Mouse (Mus musculus) stomach, embryonic 16.5 days (tissue): ENCODE measurements around the gene A830018L16Rik. TPM values are rescaled to one million over a fixed set of nuclear protein-coding genes. Genes with fewer than 3 reads are reported as not detected.

Source experiments
- ATAC-seq: fragments of 200-750 bp; cut with Nextera tagmentation; 2 replicates; pipeline ENCODE4 v1.8.0; 2017; ENCODE audit warnings: moderate number of reproducible peaks, moderate TSS enrichment; ENCODE audit not compliant: insufficient read depth, low FRiP score
- H3K27ac ChIP-seq: fragments of 300-500 bp; sonication (generic); 2 replicates; pipeline ENCODE4 v1.5.1; 2014; ENCODE audit warnings: low read length
- H3K27me3 ChIP-seq: fragments of 300-500 bp; sonication (generic); 2 replicates; pipeline ENCODE4 v1.6.1; 2014; ENCODE audit warnings: low read length, control low read depth, mixed read lengths; ENCODE audit not compliant: control insufficient read depth, insufficient read depth
- H3K36me3 ChIP-seq: fragments of 300-500 bp; sonication (generic); 2 replicates; pipeline ENCODE4 v1.6.1; 2014; ENCODE audit warnings: low read length; ENCODE audit not compliant: control insufficient read depth, insufficient read depth
- H3K4me1 ChIP-seq: fragments of 300-500 bp; sonication (generic); 2 replicates; pipeline ENCODE4 v1.6.1; 2014; ENCODE audit warnings: low read length, control low read depth, mixed read lengths; ENCODE audit not compliant: control insufficient read depth, insufficient read depth
- H3K4me2 ChIP-seq: fragments of 300-500 bp; sonication (generic); 2 replicates; pipeline ENCODE4 v1.6.1; 2014; ENCODE audit warnings: low read depth, low read length, mixed read lengths
- H3K4me3 ChIP-seq: fragments of 300-500 bp; sonication (generic); replicated peaks from 2 replicates; pipeline ENCODE4 v1.5.1; 2014; ENCODE audit warnings: mild to moderate bottlenecking, low read length
- H3K9ac ChIP-seq: fragments of 300-500 bp; sonication (generic); 2 replicates; pipeline ENCODE4 v1.6.1; 2014; ENCODE audit warnings: low read length
- H3K9me3 ChIP-seq: fragments of 300-500 bp; sonication (generic); replicated peaks from 2 replicates; pipeline ENCODE4 v1.6.1; 2016; ENCODE audit warnings: low read length, control low read depth; ENCODE audit not compliant: control insufficient read depth
- WGBS: fragments of 180-500 bp; shearing (Covaris S2); extraction: QIAGEN DNeasy Blood & Tissue Kit; methylation state at CpG from one replicate; pipeline ENCODE4 v1.1.7; 2014; 5-methylcytosine and 5-hydroxymethylcytosine counted together
- polyA plus RNA-seq: library from polyadenylated mRNA; unstranded; fragments of >200 nt; fragmentation: Nextera tagmentation; extraction: Ambion mirVana; gene quantifications from 2 replicates; pipeline ENCODE4 v1.2.1, GENCODE M21; 2015

The A830018L16Rik gene
- polyA plus RNA-seq, 1 experiment from 2014 or later, result 12.9 TPM

DNA sequence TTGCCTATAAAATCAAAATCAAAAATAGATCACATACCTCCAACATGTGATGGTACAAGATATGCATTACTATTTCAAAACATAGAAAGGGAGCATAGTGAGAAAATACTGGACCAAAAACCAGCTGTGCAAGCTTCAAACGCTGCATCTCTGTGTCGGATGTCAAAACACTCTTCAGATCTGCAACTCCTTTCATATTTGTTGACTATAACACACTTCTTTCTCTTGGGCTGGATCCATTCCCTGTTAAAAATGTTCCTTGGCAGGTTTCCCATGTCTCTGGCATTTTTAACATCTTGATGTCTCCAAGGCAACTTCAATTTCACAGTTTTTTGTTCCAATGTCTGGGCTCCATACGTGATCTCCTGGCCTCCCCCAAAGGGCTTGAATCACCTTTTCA, 481.8 kb downstream of the A830018L16Rik start:
- Histone ChIP-seq H3K4me2 (no peak overlapping the region), H3K4me3 (no peak overlapping the region), H3K9me3 (no peaks in the 10 kb centered on the region), H3K36me3 (no peaks in the 10 kb centered on the region), H3K9ac (no peak overlapping the region), H3K27ac (no peak overlapping the region), H3K4me1 (peaks cover 5% of the 10 kb centered on the region; the same call in 1 of the 2 replicates), H3K27me3 (no peaks in the 10 kb centered on the region)
- ATAC-seq, result no peak
- 35% methylated on average over 3 of the region's 3 CpGs for WGBS

DNA sequence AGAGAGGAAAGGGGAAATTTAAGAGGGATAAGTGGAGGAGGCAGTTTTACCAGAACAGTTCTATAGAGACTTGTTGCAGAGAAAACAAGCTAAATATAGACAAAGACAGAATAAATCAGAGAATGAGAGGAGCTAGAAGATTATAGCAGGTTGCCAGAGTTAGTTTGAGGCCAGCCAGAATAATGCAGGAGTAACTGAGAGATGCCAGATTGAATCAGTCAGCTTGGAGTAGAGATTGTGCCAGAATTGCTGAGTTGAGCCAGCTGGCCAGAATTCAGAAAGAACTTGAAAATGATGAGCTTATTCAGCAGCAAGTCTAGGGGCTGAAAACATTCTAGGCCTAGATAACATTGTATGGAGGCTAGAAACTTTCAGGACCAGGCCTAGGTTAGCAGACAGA, 502.0 kb downstream of the A830018L16Rik start:
- Histone ChIP-seq H3K4me2 (no peak overlapping the region), H3K4me3 (no peak overlapping the region), H3K9me3 (peaks cover 4% of the 10 kb centered on the region; the same call in 1 of the 2 replicates), H3K4me1 (no peaks in the 10 kb centered on the region), H3K27me3 (no peaks in the 10 kb centered on the region), H3K27ac (no peak overlapping the region), H3K36me3 (no peaks in the 10 kb centered on the region), H3K9ac (no peak overlapping the region)
- ATAC-seq, result no peak

DNA sequence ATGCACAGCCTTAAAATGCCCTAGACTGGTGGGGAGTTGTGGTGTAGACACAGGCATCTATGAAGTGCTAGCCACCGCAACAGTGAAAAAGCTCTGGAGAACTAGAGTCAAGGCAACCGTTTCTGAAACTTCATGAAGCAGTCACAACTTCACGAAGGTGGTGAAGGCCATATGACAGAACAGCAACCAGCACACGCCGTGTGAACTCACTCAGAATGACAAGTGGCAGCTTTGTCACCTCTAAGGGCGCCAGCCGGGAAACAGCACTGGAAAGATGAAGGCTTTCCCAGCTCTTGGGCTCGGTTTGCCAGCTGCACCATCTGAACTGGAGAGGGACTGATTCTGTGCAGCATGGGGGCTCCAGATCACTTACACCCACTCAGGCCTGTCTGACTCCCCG, 523.1 kb downstream of the A830018L16Rik start:
- H3K27me3 ChIP-seq, result no peaks in the 10 kb centered on the region
- WGBS, result 62% methylated on average over 9 of the region's 9 CpGs
- H3K9me3 ChIP-seq, result no peaks in the 10 kb centered on the region
- H3K4me3 ChIP-seq, result no peak overlapping the region
- no peak for ATAC-seq
- no peaks in the 10 kb centered on the region for H3K4me1 ChIP-seq
- no peaks in the 10 kb centered on the region for H3K36me3 ChIP-seq
- no peak overlapping the region for H3K4me2 ChIP-seq
- no peak overlapping the region for H3K27ac ChIP-seq
- H3K9ac ChIP-seq, result no peak overlapping the region

GRCm38 (mm10) chr1:11959421-11960206, 545.7 kb downstream of the A830018L16Rik start:
- Histone ChIP-seq H3K36me3 (no peaks in the 10 kb centered on the region), H3K27ac (peak overlapping the region; percentile 78), H3K4me2 (no peak overlapping the region), H3K4me1 (no peaks in the 10 kb centered on the region), H3K4me3 (no peak overlapping the region), H3K27me3 (no peaks in the 10 kb centered on the region), H3K9ac (no peak overlapping the region), H3K9me3 (no peaks in the 10 kb centered on the region)
- ATAC-seq, result peak; percentile 69; the same call in 1 of the 2 replicates
- 33% methylated on average over 2 of the region's 2 CpGs for WGBS

DNA sequence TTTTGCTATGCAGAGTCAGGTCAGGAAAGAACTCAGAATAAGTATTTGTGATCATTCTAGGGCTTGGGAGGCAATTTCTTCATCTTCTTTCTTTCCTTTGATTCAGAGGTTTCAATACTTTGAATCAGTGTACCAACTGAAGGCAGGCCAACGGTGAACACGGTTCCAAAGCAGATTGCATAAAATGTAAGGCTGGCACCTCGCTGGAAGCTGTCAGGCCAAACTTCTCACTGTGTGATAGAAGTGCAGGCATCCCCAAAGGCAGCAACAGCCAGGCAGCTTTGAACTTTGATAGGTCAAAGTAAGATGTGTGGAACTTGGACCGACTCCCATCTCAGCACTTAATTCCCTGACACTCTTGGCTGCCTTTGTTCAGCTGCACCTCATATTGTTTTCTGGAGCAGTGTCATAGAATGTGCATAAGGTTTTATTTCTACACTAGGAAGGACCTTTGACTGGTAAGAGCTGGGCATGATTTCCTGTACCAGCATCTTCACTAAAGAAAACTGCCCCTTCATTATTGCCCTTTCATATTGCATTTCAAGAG, 568.8 kb downstream of the A830018L16Rik start:
- Histone ChIP-seq H3K36me3 (no peaks in the 10 kb centered on the region), H3K27me3 (no peaks in the 10 kb centered on the region), H3K4me2 (no peak overlapping the region), H3K9ac (no peak overlapping the region), H3K4me1 (0 out of 2 replicates have a peak, but pooled peaks cover 2% of the 10 kb centered on the region), H3K4me3 (no peak overlapping the region), H3K9me3 (no peaks in the 10 kb centered on the region), H3K27ac (no peak overlapping the region)
- ATAC-seq, result no peak
- WGBS, result 75% methylated on average over 4 of the region's 4 CpGs

GRCm38 (mm10) chr1:11990011-11990410, 576.1 kb downstream of the A830018L16Rik start:
- no peaks in the 10 kb centered on the region for H3K9me3 ChIP-seq
- H3K4me2 ChIP-seq, result no peak overlapping the region
- 0 out of 2 replicates have a peak overlapping the region, but pooled peaks have one; percentile 26 for H3K27ac ChIP-seq
- H3K4me3 ChIP-seq, result no peak overlapping the region
- H3K4me1 ChIP-seq, result no peaks in the 10 kb centered on the region
- no peak for ATAC-seq
- WGBS, result 54% methylated on average over 3 of the region's 3 CpGs
- H3K27me3 ChIP-seq, result no peaks in the 10 kb centered on the region
- no peaks in the 10 kb centered on the region for H3K36me3 ChIP-seq
- no peak overlapping the region for H3K9ac ChIP-seq

DNA sequence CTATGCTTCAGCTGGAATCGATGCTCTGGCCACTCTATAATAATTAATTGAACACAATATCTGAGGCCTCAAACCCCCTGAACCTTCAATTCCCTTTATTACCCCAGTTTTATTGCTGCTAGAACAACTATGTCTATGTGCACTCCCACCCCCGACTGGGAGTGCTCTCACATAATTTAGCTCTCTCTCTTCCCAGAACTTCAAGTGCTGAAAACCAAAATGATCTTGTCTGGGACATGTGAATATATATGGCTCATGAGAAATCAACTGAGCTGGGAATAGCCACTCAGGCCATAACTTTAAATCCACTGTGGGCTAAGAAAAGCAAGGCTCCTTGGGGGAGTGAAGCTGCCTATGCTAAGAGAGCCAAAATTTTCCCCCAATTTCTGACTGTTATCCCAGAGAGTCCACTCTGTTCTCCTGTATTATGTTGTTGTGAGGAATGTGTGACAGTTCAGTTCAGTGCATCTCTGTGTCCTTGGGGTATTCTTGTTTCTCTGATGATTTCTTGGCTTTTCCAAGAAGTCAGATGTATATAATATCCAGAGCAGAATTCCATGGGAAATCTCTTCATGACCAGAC, 582.5 kb downstream of the A830018L16Rik start:
- 69% methylated on average over 2 of the region's 2 CpGs for WGBS

GRCm38 (mm10) chr1:11997574-11997973, 583.7 kb downstream of the A830018L16Rik start:
- Histone ChIP-seq H3K4me3 (no peak overlapping the region), H3K4me1 (no peaks in the 10 kb centered on the region), H3K27ac (no peak overlapping the region), H3K9ac (no peak overlapping the region), H3K9me3 (no peaks in the 10 kb centered on the region), H3K27me3 (no peaks in the 10 kb centered on the region), H3K4me2 (no peak overlapping the region), H3K36me3 (no peaks in the 10 kb centered on the region)
- no peak for ATAC-seq
- 70% methylated on average over 2 of the region's 2 CpGs for WGBS

More for the DNA sequence above, 582.5 kb downstream of the A830018L16Rik start:
- Histone ChIP-seq H3K4me1 (no peaks in the 10 kb centered on the region), H3K27me3 (no peaks in the 10 kb centered on the region), H3K9ac (no peak overlapping the region), H3K4me2 (no peak overlapping the region), H3K9me3 (no peaks in the 10 kb centered on the region), H3K4me3 (no peak overlapping the region), H3K36me3 (no peaks in the 10 kb centered on the region), H3K27ac (no peak overlapping the region)
- ATAC-seq, result no peak

DNA sequence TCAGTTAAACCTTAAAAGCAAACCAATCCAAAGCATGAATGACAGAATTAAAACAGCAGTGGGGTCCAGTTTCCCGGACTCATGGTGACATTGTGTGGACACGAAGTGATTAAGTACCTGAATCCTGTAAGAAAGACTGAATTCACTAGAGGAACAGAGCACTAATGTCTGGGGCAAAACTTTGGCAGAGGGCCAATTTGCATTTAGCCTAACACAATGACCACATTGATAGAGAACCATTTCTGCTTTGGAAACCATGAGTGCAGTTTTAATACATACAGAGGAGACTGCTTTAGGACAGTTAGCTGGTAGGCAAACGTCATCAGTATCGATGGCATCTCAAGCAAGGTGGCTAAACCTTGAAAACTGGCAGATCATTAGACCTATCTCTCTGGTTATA, 586.7 kb downstream of the A830018L16Rik start:
- H3K27me3 ChIP-seq, result no peaks in the 10 kb centered on the region
- ATAC-seq, result peak; percentile 73; the same call in 1 of the 2 replicates
- no peaks in the 10 kb centered on the region for H3K9me3 ChIP-seq
- WGBS, result 35% methylated on average over 4 of the region's 4 CpGs
- no peak overlapping the region for H3K27ac ChIP-seq
- no peaks in the 10 kb centered on the region for H3K4me1 ChIP-seq
- no peak overlapping the region for H3K9ac ChIP-seq
- no peak overlapping the region for H3K4me3 ChIP-seq
- no peaks in the 10 kb centered on the region for H3K36me3 ChIP-seq
- no peak overlapping the region for H3K4me2 ChIP-seq
